Mouse (Mus musculus) hindbrain, embryonic 16.5 days (tissue): ENCODE data around the gene Prepl. TPM values are rescaled to one million over a fixed set of nuclear protein-coding genes. Genes with fewer than 3 reads are reported as not detected.

Experiments
- ATAC-seq: fragments of 200-750 bp; cut with Nextera tagmentation; 2 replicates; pipeline ENCODE4 v1.8.0; 2017; ENCODE audit warnings: moderate TSS enrichment, moderate library complexity
- H3K27ac ChIP-seq: fragments of 300-500 bp; sonication (generic); 2 replicates; pipeline ENCODE4 v1.5.1; 2014; ENCODE audit warnings: low read depth, mild to moderate bottlenecking, control low read depth, low read length, moderate library complexity
- H3K27me3 ChIP-seq: fragments of 300-500 bp; sonication (generic); replicated peaks from 2 replicates; pipeline ENCODE4 v1.6.1; 2014; ENCODE audit warnings: low read length; ENCODE audit not compliant: control insufficient read depth, insufficient read depth
- H3K36me3 ChIP-seq: fragments of 300-500 bp; sonication (generic); 2 replicates; pipeline ENCODE4 v1.6.1; 2014; ENCODE audit warnings: mild to moderate bottlenecking, low read length, moderate library complexity, mixed read lengths; ENCODE audit not compliant: control insufficient read depth, insufficient read depth
- H3K4me1 ChIP-seq: fragments of 300-500 bp; sonication (generic); 2 replicates; pipeline ENCODE4 v1.6.1; 2014; ENCODE audit warnings: low read depth, low read length; ENCODE audit not compliant: control insufficient read depth, insufficient read depth
- H3K4me2 ChIP-seq: fragments of 300-500 bp; sonication (generic); 2 replicates; pipeline ENCODE4 v1.6.1; 2014; ENCODE audit warnings: mild to moderate bottlenecking, low read length, control low read depth, moderate library complexity
- H3K4me3 ChIP-seq: fragments of 300-500 bp; sonication (generic); 2 replicates; pipeline ENCODE4 v1.5.1; 2014; ENCODE audit warnings: mild to moderate bottlenecking, low read length, control low read depth, moderate library complexity
- H3K9ac ChIP-seq: fragments of 300-500 bp; sonication (generic); 2 replicates; pipeline ENCODE4 v1.6.1; 2014; ENCODE audit warnings: low read depth, mild to moderate bottlenecking, control low read depth, low read length, moderate library complexity
- H3K9me3 ChIP-seq: fragments of 300-500 bp; sonication (generic); 2 replicates; pipeline ENCODE4 v1.6.1; 2014; ENCODE audit warnings: mild to moderate bottlenecking, low read length, moderate library complexity; ENCODE audit not compliant: control insufficient read depth
- WGBS: fragments of 180-500 bp; shearing (Covaris S2); extraction: QIAGEN DNeasy Blood & Tissue Kit; methylation state at CpG from one replicate; pipeline ENCODE4 v1.1.7; 2014; 5-methylcytosine and 5-hydroxymethylcytosine counted together
- polyA plus RNA-seq: library from polyadenylated mRNA; unstranded; fragments of >200 nt; fragmentation: Nextera tagmentation; extraction: Ambion mirVana; gene quantifications from 2 replicates; pipeline ENCODE4 v1.2.1, GENCODE M21; 2015

The Prepl gene
- polyA plus RNA-seq, 1 experiment from 2014 or later: 131 TPM

DNA sequence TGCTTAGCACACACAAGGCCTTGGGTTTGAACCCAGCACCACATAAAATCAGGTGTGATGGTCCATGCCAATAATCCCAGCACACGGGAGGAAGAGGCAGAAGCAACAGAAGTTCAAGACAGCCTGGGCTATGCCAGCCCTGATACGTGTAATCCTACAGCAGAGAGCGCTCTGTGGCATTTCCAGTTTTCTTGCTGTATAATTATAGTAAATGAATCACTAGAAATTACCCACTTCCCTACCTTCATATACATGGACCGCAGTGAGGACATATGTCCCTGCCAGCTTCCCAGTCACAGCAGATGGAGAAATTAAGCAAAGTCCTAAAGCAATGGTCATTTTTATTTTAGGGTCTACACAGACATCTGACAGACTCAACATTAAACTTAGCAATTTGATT is 16.0 kb downstream of the Prepl start:
- H3K9ac ChIP-seq: no peak overlapping the region
- no peak overlapping the region for H3K27ac ChIP-seq
- H3K9me3 ChIP-seq: no peaks in the 10 kb centered on the region
- H3K27me3 ChIP-seq: no peaks in the 10 kb centered on the region
- no peak for ATAC-seq
- no peak overlapping the region for H3K4me3 ChIP-seq
- no peaks in the 10 kb centered on the region; the same call in none of the 2 replicates for H3K4me1 ChIP-seq
- no peak overlapping the region for H3K4me2 ChIP-seq
- peaks cover 47% of the 10 kb centered on the region for H3K36me3 ChIP-seq
- 92% methylated on average over 4 of the region's 4 CpGs for WGBS

DNA sequence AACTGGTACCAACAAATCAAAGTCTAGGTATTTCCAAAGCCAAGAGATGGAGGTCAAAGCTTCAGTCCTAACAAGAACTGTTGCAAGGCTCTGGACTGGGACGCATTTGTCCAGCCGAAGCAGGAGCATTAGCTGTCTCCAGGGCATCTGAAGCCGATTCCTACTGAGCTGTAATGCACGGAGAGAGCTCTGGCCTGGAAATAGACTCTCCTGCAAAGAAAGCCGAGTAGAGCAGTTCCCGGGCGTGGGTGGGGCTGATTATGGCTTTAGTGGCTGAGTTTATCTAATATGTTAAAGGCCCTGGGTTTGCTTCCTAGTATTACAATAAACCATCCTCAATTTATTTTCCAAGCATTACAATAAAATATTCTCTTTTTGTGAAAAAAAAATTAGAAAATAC is 16.8 kb downstream of the Prepl start:
- H3K9me3 ChIP-seq: no peaks in the 10 kb centered on the region
- no peak overlapping the region for H3K4me2 ChIP-seq
- no peak for ATAC-seq
- H3K4me3 ChIP-seq: no peak overlapping the region
- no peaks in the 10 kb centered on the region; the same call in none of the 2 replicates for H3K4me1 ChIP-seq
- H3K36me3 ChIP-seq: peaks cover 50% of the 10 kb centered on the region
- H3K9ac ChIP-seq: no peak overlapping the region
- no peaks in the 10 kb centered on the region for H3K27me3 ChIP-seq
- H3K27ac ChIP-seq: no peak overlapping the region
- 54% methylated on average over 7 of the region's 7 CpGs for WGBS

DNA sequence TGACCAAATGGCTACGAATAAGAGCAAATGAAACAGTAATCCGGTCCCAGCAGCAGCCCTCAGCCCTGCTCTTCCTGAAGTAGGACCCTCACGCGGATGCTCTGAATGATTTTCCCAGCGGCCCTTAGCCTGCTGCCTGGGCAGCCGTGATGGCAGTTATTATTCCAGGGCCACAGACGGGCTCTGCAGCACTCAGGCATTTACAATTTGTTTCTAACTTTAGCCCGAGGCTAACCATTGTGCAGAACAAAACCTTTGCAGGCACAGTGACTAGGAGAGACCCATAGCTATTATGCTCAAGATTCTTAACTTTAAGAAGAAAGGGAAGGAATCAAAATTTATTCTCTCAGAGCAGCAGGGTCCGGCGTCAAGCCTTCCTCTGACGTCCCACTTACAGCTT is 17.7 kb downstream of the Prepl start:
- H3K36me3 ChIP-seq: peaks cover 46% of the 10 kb centered on the region
- 33% methylated on average over 11 of the region's 11 CpGs for WGBS
- no peak overlapping the region for H3K4me2 ChIP-seq
- no peaks in the 10 kb centered on the region; the same call in none of the 2 replicates for H3K4me1 ChIP-seq
- H3K27ac ChIP-seq: no peak overlapping the region
- H3K4me3 ChIP-seq: no peak overlapping the region
- no peaks in the 10 kb centered on the region for H3K9me3 ChIP-seq
- no peak overlapping the region for H3K9ac ChIP-seq
- H3K27me3 ChIP-seq: no peaks in the 10 kb centered on the region
- peak; percentile 6; the same call in 1 of the 2 replicates for ATAC-seq

DNA sequence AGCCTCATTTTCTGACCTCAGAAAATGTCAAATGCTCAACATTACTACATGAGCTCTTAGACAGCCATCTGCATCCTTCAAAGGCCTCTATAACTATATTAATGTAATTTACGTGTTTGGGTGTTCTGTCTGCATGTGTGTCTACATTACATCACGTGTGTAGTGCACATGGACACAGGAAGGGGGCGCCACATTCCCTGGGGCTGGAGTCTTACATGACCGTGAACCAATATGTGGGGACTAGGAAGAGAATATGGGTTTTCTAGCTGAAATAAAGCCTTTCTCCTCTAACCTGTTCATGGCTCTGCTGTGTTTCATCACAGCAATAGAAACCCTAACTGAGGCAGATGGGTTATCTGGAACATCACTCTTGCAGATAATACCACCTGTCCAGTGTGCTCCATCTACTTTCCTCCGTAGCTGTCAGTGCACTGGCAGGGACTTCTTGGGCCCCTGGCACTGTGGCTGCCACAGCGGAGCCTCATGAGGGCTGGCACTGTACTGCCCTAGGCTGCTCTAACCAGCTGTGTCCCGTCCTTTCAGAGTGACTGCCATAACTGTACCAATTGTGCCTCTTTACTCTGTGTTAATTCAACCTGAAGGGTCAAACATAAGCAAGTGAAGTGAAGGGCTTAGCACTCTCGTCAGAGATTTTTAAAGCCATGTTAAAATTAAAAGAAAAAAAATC is 18.8 kb downstream of the Prepl start:
- Histone ChIP-seq H3K27ac (no peak overlapping the region), H3K4me1 (no peaks in the 10 kb centered on the region; the same call in none of the 2 replicates), H3K9me3 (no peaks in the 10 kb centered on the region), H3K4me3 (no peak overlapping the region), H3K27me3 (no peaks in the 10 kb centered on the region), H3K4me2 (no peak overlapping the region), H3K9ac (no peak overlapping the region), H3K36me3 (peaks cover 45% of the 10 kb centered on the region)
- 0 out of 2 replicates have a peak, but pooled peaks have one; percentile 34 for ATAC-seq
- 85% methylated on average over 8 of the region's 8 CpGs for WGBS

DNA sequence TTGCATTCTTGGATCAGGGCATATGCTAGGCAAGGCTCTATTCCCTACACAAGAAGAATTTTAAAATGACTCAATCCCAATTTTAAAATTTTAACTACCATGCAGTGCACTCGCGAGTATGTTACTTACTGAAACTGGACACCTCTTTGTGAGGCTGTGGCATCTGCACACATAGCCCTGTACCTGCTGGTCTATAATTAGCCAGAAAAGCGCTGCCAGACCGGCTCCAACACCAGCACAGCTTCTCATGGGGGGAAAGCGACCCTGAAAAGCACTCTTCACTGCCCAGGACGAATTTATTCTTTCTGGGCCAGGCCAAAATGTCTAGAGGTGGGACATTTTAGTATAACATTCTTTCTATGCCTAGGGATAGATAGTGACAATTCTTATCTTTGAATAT is 19.4 kb downstream of the Prepl start:
- Histone ChIP-seq H3K9ac (no peak overlapping the region), H3K4me2 (no peak overlapping the region), H3K27me3 (no peaks in the 10 kb centered on the region), H3K4me3 (no peak overlapping the region), H3K36me3 (peaks cover 46% of the 10 kb centered on the region), H3K4me1 (no peaks in the 10 kb centered on the region; the same call in none of the 2 replicates), H3K27ac (no peak overlapping the region), H3K9me3 (no peaks in the 10 kb centered on the region)
- no peak for ATAC-seq
- WGBS: 94% methylated on average over 6 of the region's 6 CpGs

DNA sequence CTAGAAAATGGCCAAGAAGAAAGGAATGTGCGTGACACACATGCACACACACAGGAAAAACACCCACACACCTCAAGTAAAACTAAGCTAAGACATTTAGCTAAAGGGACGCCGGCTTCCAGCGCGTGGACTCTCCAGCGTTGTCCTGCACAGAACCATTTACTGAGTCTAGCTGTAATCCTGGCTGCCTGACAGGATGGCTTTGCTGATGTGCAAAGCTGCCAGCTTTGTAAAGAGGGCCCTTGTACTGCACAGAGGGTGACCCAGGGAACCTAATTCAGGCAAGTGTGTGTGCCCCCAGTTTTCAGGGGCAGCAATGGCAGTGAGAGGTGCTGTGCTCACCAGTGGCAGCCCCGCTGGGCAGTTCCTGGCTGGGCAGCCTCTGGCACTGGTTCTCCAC is 22.7 kb downstream of the Prepl start:
- 95% methylated on average over 7 of the region's 7 CpGs for WGBS

DNA sequence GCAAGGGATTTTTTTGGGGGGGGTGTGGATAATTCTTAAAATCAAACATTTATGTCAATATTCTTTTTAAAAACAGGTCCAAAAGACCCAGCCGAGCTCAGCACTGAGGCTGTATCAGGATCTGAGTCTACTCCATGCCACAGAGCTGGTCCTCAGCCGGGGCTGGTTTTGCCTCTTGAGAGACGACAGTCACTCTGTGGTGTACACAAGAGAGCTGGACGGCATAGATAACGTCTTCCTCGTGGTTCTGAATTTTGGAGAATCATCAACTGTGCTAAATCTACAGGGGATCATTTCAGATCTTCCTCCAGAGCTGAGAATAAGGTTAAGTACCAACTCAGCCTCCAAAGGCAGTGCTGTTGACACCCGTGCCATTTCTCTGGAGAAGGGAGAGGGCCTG is 26.5 kb downstream of the Prepl start:
- no peak overlapping the region for H3K27ac ChIP-seq
- H3K9me3 ChIP-seq: no peaks in the 10 kb centered on the region
- H3K9ac ChIP-seq: no peak overlapping the region
- peaks cover 38% of the 10 kb centered on the region for H3K36me3 ChIP-seq
- no peak overlapping the region for H3K4me2 ChIP-seq
- 0 out of 2 replicates have a peak, but pooled peaks have one; percentile 37 for ATAC-seq
- no peak overlapping the region for H3K4me3 ChIP-seq
- WGBS: 94% methylated on average over 7 of the region's 7 CpGs
- H3K4me1 ChIP-seq: no peaks in the 10 kb centered on the region
- H3K27me3 ChIP-seq: no peaks in the 10 kb centered on the region

More for the DNA sequence above, 22.7 kb downstream of the Prepl start:
- Histone ChIP-seq H3K9me3 (no peaks in the 10 kb centered on the region), H3K4me1 (no peaks in the 10 kb centered on the region; the same call in 1 of the 2 replicates), H3K4me2 (no peak overlapping the region), H3K9ac (no peak overlapping the region), H3K36me3 (peaks cover 64% of the 10 kb centered on the region), H3K27ac (no peak overlapping the region), H3K27me3 (no peaks in the 10 kb centered on the region), H3K4me3 (no peak overlapping the region)
- ATAC-seq: no peak

DNA sequence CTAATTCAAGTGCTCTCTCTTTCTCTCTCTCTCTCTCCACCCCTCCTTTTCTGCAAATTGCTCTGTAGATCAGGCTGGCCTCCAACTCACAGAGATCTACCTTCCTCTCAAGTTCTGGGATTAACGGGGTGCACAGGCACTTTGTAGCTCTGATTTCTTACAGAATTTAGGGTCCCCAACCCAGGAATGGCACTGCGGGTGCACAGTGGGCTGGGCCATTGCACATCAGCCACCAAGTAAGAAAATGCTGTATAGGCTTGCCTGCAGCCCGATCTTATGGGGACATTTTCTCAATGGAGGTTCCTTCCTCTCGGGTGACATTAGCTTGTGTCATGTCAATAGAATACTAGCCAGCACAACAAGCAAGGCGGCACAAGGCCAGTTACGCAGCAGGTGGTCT is 30.9 kb downstream of the Prepl start:
- H3K4me2 ChIP-seq: no peak overlapping the region
- no peaks in the 10 kb centered on the region for H3K9me3 ChIP-seq
- H3K4me3 ChIP-seq: no peak overlapping the region
- peaks cover 11% of the 10 kb centered on the region for H3K36me3 ChIP-seq
- H3K27ac ChIP-seq: no peak overlapping the region
- H3K9ac ChIP-seq: no peak overlapping the region
- ATAC-seq: no peak
- H3K4me1 ChIP-seq: no peaks in the 10 kb centered on the region
- 86% methylated on average over 6 of the region's 6 CpGs for WGBS
- H3K27me3 ChIP-seq: no peaks in the 10 kb centered on the region

DNA sequence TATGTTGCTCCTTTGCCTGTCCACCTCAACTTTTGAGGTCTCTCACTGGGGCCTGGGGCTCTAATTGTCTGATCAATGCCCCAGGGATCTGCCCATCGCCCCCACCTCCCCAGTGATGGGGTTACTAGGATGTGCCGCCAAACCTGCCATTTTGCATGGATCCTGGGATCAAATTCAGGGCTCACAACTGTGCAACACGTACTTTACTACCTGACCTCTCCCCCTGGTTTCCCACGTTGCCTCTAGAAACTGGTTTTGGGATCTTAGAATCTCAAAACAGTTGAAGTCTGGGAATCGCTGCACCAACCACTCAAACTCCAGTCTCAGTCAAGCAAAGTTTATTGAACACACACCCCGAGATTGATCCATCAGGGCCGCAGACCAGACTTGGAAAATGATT is 31.8 kb downstream of the Prepl start:
- Histone ChIP-seq H3K9me3 (no peaks in the 10 kb centered on the region), H3K4me2 (no peak overlapping the region), H3K4me3 (no peak overlapping the region), H3K4me1 (no peaks in the 10 kb centered on the region), H3K9ac (no peak overlapping the region), H3K27me3 (no peaks in the 10 kb centered on the region), H3K27ac (no peak overlapping the region), H3K36me3 (peaks cover 4% of the 10 kb centered on the region)
- no peak for ATAC-seq
- 92% methylated on average over 7 of the region's 7 CpGs for WGBS
